Mouse (Mus musculus) kidney, postnatal 36 days (tissue): ENCODE data around the gene Srrd.

Source experiments
- DNase-seq, 2 experiments: peaks; one replicate each; pipeline ENCODE4 v3.0.0; 2021 to 2022; ENCODE audit warnings: mixed read lengths in 2 of 2

Srrd gene

GRCm38 (mm10) chr5:112342463-112343204 lies at the start of gene Srrd, which contains the start of gene Hps4:
Gene Srrd, minus strand, starts transcription at chr5:112343040.
Gene Hps4, plus strand, starts transcription at chr5:112343083.
- DNase-seq, result peak; percentile 76 to 93

GRCm38 (mm10) chr5:112391676-112392323 lies 49.0 kb upstream of the Srrd start:
- no peak for DNase-seq

- DNase-seq, result no peak
Observed at GRCm38 (mm10) chr5:112391002-112391401, 48.2 kb upstream of the Srrd start.

GRCm38 (mm10) chr5:112389352-112389751 lies 46.5 kb upstream of the Srrd start:
- no peak for DNase-seq

GRCm38 (mm10) chr5:112385973-112386372 lies 43.1 kb upstream of the Srrd start:
- DNase-seq, result no peak

- DNase-seq, result no peak
Observed at GRCm38 (mm10) chr5:112384805-112385472, 42.1 kb upstream of the Srrd start.

- no peak for DNase-seq
Observed at GRCm38 (mm10) chr5:112382641-112383330, 39.9 kb upstream of the Srrd start.

GRCm38 (mm10) chr5:112382042-112382441 lies 39.2 kb upstream of the Srrd start:
- no peak for DNase-seq

GRCm38 (mm10) chr5:112381154-112381553 lies 38.3 kb upstream of the Srrd start:
- DNase-seq, result no peak

GRCm38 (mm10) chr5:112378716-112379115 lies 35.9 kb upstream of the Srrd start:
- peak in 1 of 2 experiments; percentile 15 for DNase-seq

GRCm38 (mm10) chr5:112377380-112377779 lies 34.5 kb upstream of the Srrd start:
- no peak for DNase-seq

GRCm38 (mm10) chr5:112376111-112376510 lies 33.3 kb upstream of the Srrd start:
- DNase-seq, result no peak

GRCm38 (mm10) chr5:112371933-112372332 lies 29.1 kb upstream of the Srrd start:
- DNase-seq, result no peak

- no peak for DNase-seq
Observed at GRCm38 (mm10) chr5:112370236-112370813, 27.5 kb upstream of the Srrd start.

- no peak for DNase-seq
Observed at GRCm38 (mm10) chr5:112369326-112369725, 26.5 kb upstream of the Srrd start.

GRCm38 (mm10) chr5:112368666-112369065 lies 25.8 kb upstream of the Srrd start:
- no peak for DNase-seq

GRCm38 (mm10) chr5:112367929-112368328 lies 25.1 kb upstream of the Srrd start:
- no peak for DNase-seq

GRCm38 (mm10) chr5:112367338-112367737 lies 24.5 kb upstream of the Srrd start:
- DNase-seq, result no peak

GRCm38 (mm10) chr5:112366879-112367278 lies 24.0 kb upstream of the Srrd start:
- no peak for DNase-seq

- no peak for DNase-seq
Observed at GRCm38 (mm10) chr5:112364184-112364797, 21.5 kb upstream of the Srrd start.

GRCm38 (mm10) chr5:112360077-112360476 lies 17.2 kb upstream of the Srrd start:
- DNase-seq, result no peak

- DNase-seq, result no peak
Observed at GRCm38 (mm10) chr5:112359520-112359919, 16.7 kb upstream of the Srrd start.
